7 mouse cellular contexts compared by ENCODE assay signal in genomic region chr13:76681286-76681685, GRCm38 (mm10).
A peak's percentile ranks its signal among the peaks of the same experiment; 100 is the strongest.
DNase-seq lines count a peak whose midpoint lies in the region; ATAC-seq and TF ChIP-seq lines count a peak whose summit lies in the region.

No protein-coding gene starts in this region.

- no peaks in the 10 kb centered on the region for H3K36me3 ChIP-seq in limb, embryonic 14.5 days (ENCODE audit: control insufficient read depth, insufficient read depth, low read length)
- H3K36me3 ChIP-seq in limb, embryonic 10.5 days = no peaks in the 10 kb centered on the region
- H3K36me3 ChIP-seq in midbrain, embryonic 15.5 days (replicated peaks) = no peaks in the 10 kb centered on the region
- no peaks in the 10 kb centered on the region for H3K36me3 ChIP-seq in kidney, embryonic 14.5 days (ENCODE audit: control insufficient read depth, insufficient read depth, low read length)

- H3K4me1 ChIP-seq in limb, embryonic 14.5 days (ENCODE audit: control insufficient read depth, insufficient read depth, low read length) = no peaks in the 10 kb centered on the region
- no peaks in the 10 kb centered on the region for H3K4me1 ChIP-seq in limb, embryonic 10.5 days
- no peaks in the 10 kb centered on the region for H3K4me1 ChIP-seq in midbrain, embryonic 15.5 days
- no peaks in the 10 kb centered on the region for H3K4me1 ChIP-seq in kidney, embryonic 14.5 days (ENCODE audit: control insufficient read depth, insufficient read depth, low read length)

- H3K27ac ChIP-seq in limb, embryonic 14.5 days (replicated peaks; ENCODE audit: low read depth, low read length) = no peak overlapping the region
- H3K27ac ChIP-seq in limb, embryonic 10.5 days = no peak overlapping the region
- no peak overlapping the region for H3K27ac ChIP-seq in midbrain, embryonic 15.5 days
- H3K27ac ChIP-seq in kidney, embryonic 14.5 days (ENCODE audit: low read depth, low read length) = no peak overlapping the region

- ATAC-seq in limb, embryonic 14.5 days (ENCODE audit: low FRiP score, low read depth) = no peak
- ATAC-seq in midbrain, embryonic 15.5 days (replicated peaks) = peak; percentile 70; the same call in 1 of the 2 replicates
- no peak for ATAC-seq in kidney, embryonic 14.5 days (ENCODE audit: low FRiP score, low TSS enrichment)

- H3K4me3 ChIP-seq in limb, embryonic 14.5 days (replicated peaks; ENCODE audit: low read length) = no peak overlapping the region
- no peak overlapping the region for H3K4me3 ChIP-seq in limb, embryonic 10.5 days
- no peak overlapping the region for H3K4me3 ChIP-seq in midbrain, embryonic 15.5 days
- H3K4me3 ChIP-seq in kidney, embryonic 14.5 days (ENCODE audit: low read length) = no peak overlapping the region

- H3K27me3 ChIP-seq in limb, embryonic 14.5 days (ENCODE audit: control insufficient read depth, insufficient read depth, low read length) = no peaks in the 10 kb centered on the region
- no peaks in the 10 kb centered on the region for H3K27me3 ChIP-seq in limb, embryonic 10.5 days (ENCODE audit: low read depth, poor library complexity, severe bottlenecking)
- H3K27me3 ChIP-seq in midbrain, embryonic 15.5 days (replicated peaks) = no peaks in the 10 kb centered on the region
- H3K27me3 ChIP-seq in kidney, embryonic 14.5 days (ENCODE audit: control insufficient read depth, insufficient read depth, low read length) = no peaks in the 10 kb centered on the region

- no peak overlapping the region for H3K4me2 ChIP-seq in limb, embryonic 14.5 days (replicated peaks; ENCODE audit: low read depth, low read length, severe bottlenecking)
- no peak overlapping the region for H3K4me2 ChIP-seq in midbrain, embryonic 15.5 days
- no peak overlapping the region for H3K4me2 ChIP-seq in kidney, embryonic 14.5 days (replicated peaks; ENCODE audit: low read depth, low read length)

- TF ChIP-seq POLR2A in limb, embryonic 14.5 days (IDR thresholded peaks at IDR 0.05; ENCODE audit: borderline replicate concordance, extremely low read depth, insufficient read depth, insufficient read length) = no peak

- H3K9ac ChIP-seq in limb, embryonic 14.5 days (ENCODE audit: low read depth, low read length, severe bottlenecking) = no peak overlapping the region
- no peak overlapping the region for H3K9ac ChIP-seq in midbrain, embryonic 15.5 days
- no peak overlapping the region for H3K9ac ChIP-seq in kidney, embryonic 14.5 days (ENCODE audit: low read depth, low read length)

- DNase-seq in limb, embryonic 14.5 days (ENCODE audit: low spot score) = peak; percentile 64
- DNase-seq in limb, embryonic 10.5 days (ENCODE audit: low spot score) = no peak
- peak; percentile 37 for DNase-seq in Muller cell, postnatal 12 days (ENCODE audit: inconsistent ontology term)
- peak; percentile 57 for DNase-seq in embryo, embryonic 11 days
- no peak for DNase-seq in testis, postnatal 14 days (ENCODE audit: low spot score)

- no peaks in the 10 kb centered on the region for H3K9me3 ChIP-seq in limb, embryonic 14.5 days (ENCODE audit: control insufficient read depth, low read length)
- H3K9me3 ChIP-seq in limb, embryonic 10.5 days (replicated peaks) = no peaks in the 10 kb centered on the region
- no peaks in the 10 kb centered on the region for H3K9me3 ChIP-seq in midbrain, embryonic 15.5 days
- H3K9me3 ChIP-seq in kidney, embryonic 14.5 days (ENCODE audit: control insufficient read depth, low read length) = no peaks in the 10 kb centered on the region

Comparison
In these comparisons a context has a peak if more than half of its experiments do, and no peak if none do; other contexts are left out.
1. DNase-seq: peak in limb, embryonic 14.5 days (single experiment), Muller cell, postnatal 12 days (single experiment) and embryo, embryonic 11 days (single experiment); none in limb, embryonic 10.5 days (single experiment) and testis, postnatal 14 days (single experiment).